Comparison of ENCODE assay signal across 8 mouse cellular contexts in the genomic region with DNA sequence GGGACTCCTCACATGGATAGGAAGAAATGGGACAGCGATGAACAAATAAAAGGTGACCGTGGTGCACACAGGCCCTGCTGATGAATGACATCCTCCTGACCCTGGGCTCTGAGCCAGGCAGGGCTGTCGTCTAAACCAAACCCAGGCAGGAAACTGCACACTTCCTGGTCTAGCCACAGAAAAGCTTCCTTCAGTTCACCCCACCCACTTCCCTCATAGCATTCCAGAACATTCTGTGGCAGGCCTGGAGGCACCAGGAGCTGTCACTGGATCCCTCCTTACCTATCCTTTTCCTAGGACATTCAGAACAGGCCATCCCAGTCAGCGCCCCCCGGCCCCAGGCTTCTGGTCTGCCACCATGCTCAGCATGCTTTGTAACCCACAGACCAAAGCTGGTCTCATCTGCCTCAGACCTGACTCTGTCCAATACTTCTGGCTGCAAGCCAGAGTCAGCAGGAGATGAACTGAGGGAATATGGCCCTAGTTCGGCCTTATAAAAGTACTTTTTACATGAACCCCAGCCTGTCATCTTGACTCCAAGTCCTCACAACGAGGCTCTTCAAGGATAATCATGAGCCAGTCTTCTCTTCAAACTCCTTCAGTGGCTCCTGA. TPM values are rescaled to one million over a fixed set of nuclear protein-coding genes. Genes with fewer than 3 reads are reported as not detected.
DNase-seq lines count a peak whose midpoint lies in the region; ATAC-seq and TF ChIP-seq lines count a peak whose summit lies in the region.

No protein-coding gene starts in this region.

- DNase-seq in T-cell, adult 2 months (ENCODE audit: low spot score): peak; percentile 65
- peak; percentile 79 for DNase-seq in gastrocnemius, postnatal 25 days
- DNase-seq in lung, embryonic 14.5 days: peak; percentile 84
- DNase-seq in testis, postnatal 14 days (ENCODE audit: low spot score): peak; percentile 35
- no peak for DNase-seq in layer of hippocampus, postnatal 14 days (ENCODE audit: low spot score in 2 of 2)

- no peaks in the 10 kb centered on the region for H3K36me3 ChIP-seq in hindbrain, embryonic 13.5 days
- no peaks in the 10 kb centered on the region for H3K36me3 ChIP-seq in hindbrain, embryonic 16.5 days (ENCODE audit: control insufficient read depth, insufficient read depth, low read length)
- H3K36me3 ChIP-seq in intestine, postnatal 0 days (ENCODE audit: control insufficient read depth, insufficient read depth): no peaks in the 10 kb centered on the region
- no peaks in the 10 kb centered on the region for H3K36me3 ChIP-seq in lung, embryonic 14.5 days (ENCODE audit: insufficient read depth)

- no peaks in the 10 kb centered on the region for H3K9me3 ChIP-seq in hindbrain, embryonic 13.5 days
- H3K9me3 ChIP-seq in hindbrain, embryonic 16.5 days (ENCODE audit: control insufficient read depth, low read length): no peaks in the 10 kb centered on the region
- no peaks in the 10 kb centered on the region for H3K9me3 ChIP-seq in intestine, postnatal 0 days (ENCODE audit: control insufficient read depth)
- no peaks in the 10 kb centered on the region for H3K9me3 ChIP-seq in lung, embryonic 14.5 days (ENCODE audit: low read depth, low read length)

- peaks cover 4% of the 10 kb centered on the region; the same call in 1 of the 2 replicates for H3K27me3 ChIP-seq in hindbrain, embryonic 13.5 days
- H3K27me3 ChIP-seq in hindbrain, embryonic 16.5 days (replicated peaks; ENCODE audit: control insufficient read depth, insufficient read depth, low read length): no peaks in the 10 kb centered on the region
- no peaks in the 10 kb centered on the region for H3K27me3 ChIP-seq in intestine, postnatal 0 days (replicated peaks; ENCODE audit: control insufficient read depth, insufficient read depth, low read length)
- H3K27me3 ChIP-seq in lung, embryonic 14.5 days (ENCODE audit: insufficient read depth, low read length): no peaks in the 10 kb centered on the region

- H3K4me2 ChIP-seq in hindbrain, embryonic 13.5 days: no peak overlapping the region
- H3K4me2 ChIP-seq in hindbrain, embryonic 16.5 days (ENCODE audit: low read length): no peak overlapping the region
- H3K4me2 ChIP-seq in intestine, postnatal 0 days (replicated peaks; ENCODE audit: low read depth): peak overlapping the region; percentile 59; the same call in 1 of the 2 replicates
- H3K4me2 ChIP-seq in lung, embryonic 14.5 days: peak overlapping the region; percentile 15; the same call in 1 of the 2 replicates

- no peak for ATAC-seq in hindbrain, embryonic 13.5 days (ENCODE audit: low FRiP score)
- no peak for ATAC-seq in hindbrain, embryonic 16.5 days
- peak; percentile 58 for ATAC-seq in intestine, postnatal 0 days
- ATAC-seq in lung, embryonic 14.5 days (ENCODE audit: insufficient read depth): peak; percentile 54

- WGBS in hindbrain, embryonic 13.5 days: 65% methylated on average over 7 of the region's 7 CpGs
- WGBS in hindbrain, embryonic 16.5 days: 62% methylated on average over 7 of the region's 7 CpGs
- WGBS in intestine, postnatal 0 days: 26% methylated on average over 7 of the region's 7 CpGs
- 32% methylated on average over 7 of the region's 7 CpGs for WGBS in lung, embryonic 14.5 days

- peak overlapping the region; percentile 13; the same call in 1 of the 2 replicates for H3K9ac ChIP-seq in hindbrain, embryonic 13.5 days
- H3K9ac ChIP-seq in hindbrain, embryonic 16.5 days (ENCODE audit: low read depth, low read length): no peak overlapping the region
- 0 out of 2 replicates have a peak overlapping the region, but pooled peaks have one; percentile 7 for H3K9ac ChIP-seq in intestine, postnatal 0 days (ENCODE audit: low read depth, low read length)
- no peak overlapping the region for H3K9ac ChIP-seq in lung, embryonic 14.5 days

- H3K4me3 ChIP-seq in hindbrain, embryonic 13.5 days: no peak overlapping the region
- H3K4me3 ChIP-seq in hindbrain, embryonic 16.5 days (ENCODE audit: low read length): no peak overlapping the region
- no peak overlapping the region for H3K4me3 ChIP-seq in intestine, postnatal 0 days (ENCODE audit: low read depth, low read length)
- H3K4me3 ChIP-seq in lung, embryonic 14.5 days (ENCODE audit: low read depth, low read length): no peak overlapping the region

- no peak for TF ChIP-seq CTCF in intestine, postnatal 0 days (IDR thresholded peaks at IDR 0.05; ENCODE audit: low read depth)
- no peak for TF ChIP-seq CTCF in lung, embryonic 14.5 days (IDR thresholded peaks at IDR 0.05; ENCODE audit: low read depth)

- H3K27ac ChIP-seq in hindbrain, embryonic 13.5 days: peak overlapping the region; percentile 46; the same call in 1 of the 2 replicates
- H3K27ac ChIP-seq in hindbrain, embryonic 16.5 days (ENCODE audit: low read depth, low read length): no peak overlapping the region
- H3K27ac ChIP-seq in intestine, postnatal 0 days (ENCODE audit: low read depth, low read length): peak overlapping the region; percentile 84
- peak overlapping the region; percentile 86 for H3K27ac ChIP-seq in lung, embryonic 14.5 days (ENCODE audit: low read depth)

- H3K4me1 ChIP-seq in hindbrain, embryonic 13.5 days (replicated peaks): peaks cover 26% of the 10 kb centered on the region
- peaks cover 9% of the 10 kb centered on the region for H3K4me1 ChIP-seq in hindbrain, embryonic 16.5 days (ENCODE audit: control insufficient read depth, insufficient read depth, low read depth, low read length)
- peaks cover 29% of the 10 kb centered on the region for H3K4me1 ChIP-seq in intestine, postnatal 0 days (replicated peaks; ENCODE audit: control insufficient read depth, insufficient read depth, low read length)
- peaks cover 25% of the 10 kb centered on the region for H3K4me1 ChIP-seq in lung, embryonic 14.5 days (ENCODE audit: insufficient read depth)

RNA-seq across cellular contexts. Expression of gene Rph3al, which starts 2.3 kb away (rescaled TPM):
- 2.2 and 2.5 TPM in 2 replicates for polyA plus RNA-seq in hindbrain, embryonic 13.5 days (2015; fragmentation: Nextera tagmentation; extraction: Ambion mirVana)
- polyA plus RNA-seq in hindbrain, embryonic 16.5 days (2015; fragmentation: Nextera tagmentation; extraction: Ambion mirVana): 3.1 and 3.4 TPM in 2 replicates
- 1 to 10 TPM; 8.2 to 8.6 TPM for total RNA-seq in gastrocnemius, postnatal 25 days (2021)
- polyA plus RNA-seq in intestine, postnatal 0 days (2015; fragmentation: Nextera tagmentation; extraction: Ambion mirVana): 10.5 and 12.9 TPM in 2 replicates
- 5.3 and 6.7 TPM in 2 replicates for polyA plus RNA-seq in lung, embryonic 14.5 days (2014; fragmentation: Nextera tagmentation; extraction: Ambion mirVana)
- 1 to 10 TPM; 5.4 to 5.6 TPM for total RNA-seq in layer of hippocampus, postnatal 14 days (2021)

Comparison
In these comparisons a context has a peak if more than half of its experiments do, and no peak if none do; other contexts are left out.
1. H3K9ac ChIP-seq: peak in hindbrain, embryonic 13.5 days (single experiment) and intestine, postnatal 0 days (single experiment); none in hindbrain, embryonic 16.5 days (single experiment) and lung, embryonic 14.5 days (single experiment).
2. ATAC-seq: peak in intestine, postnatal 0 days (single experiment) and lung, embryonic 14.5 days (single experiment); none in hindbrain, embryonic 13.5 days (single experiment) and hindbrain, embryonic 16.5 days (single experiment).
3. H3K4me2 ChIP-seq: peak in intestine, postnatal 0 days (single experiment) and lung, embryonic 14.5 days (single experiment); none in hindbrain, embryonic 13.5 days (single experiment) and hindbrain, embryonic 16.5 days (single experiment).
4. DNase-seq: peak in T-cell, adult 2 months (single experiment), gastrocnemius, postnatal 25 days (single experiment), lung, embryonic 14.5 days (single experiment) and testis, postnatal 14 days (single experiment); none in layer of hippocampus, postnatal 14 days (0 of 2).